ENCODE assay signal across 13 mouse cellular contexts in genomic region chr11:34344310-34344709, GRCm38 (mm10). TPM values are rescaled to one million over a fixed set of nuclear protein-coding genes. Genes with fewer than 3 reads are reported as not detected.
DNase-seq lines count a peak whose midpoint lies in the region; ATAC-seq lines count a peak whose summit lies in the region.
"Had no signal": no experiment of that assay in that cellular context is flagged by ENCODE, and none has a peak within 500 bp of the region (broad histone marks: within the 10 kb centered on the region; RNA-seq: fewer than 3 reads in every experiment).

No protein-coding gene starts in this region.

- no peaks in the 10 kb centered on the region for H3K9me3 ChIP-seq in hindbrain, embryonic 11.5 days (ENCODE audit: control insufficient read depth, low read length)
- H3K9me3 ChIP-seq in hindbrain, embryonic 10.5 days: no peaks in the 10 kb centered on the region
- H3K9me3 ChIP-seq in hindbrain, embryonic 15.5 days: no peaks in the 10 kb centered on the region
- H3K9me3 ChIP-seq: G1E had no signal

- DNase-seq in adrenal gland, postnatal 14 days: peak; percentile 30
- DNase-seq in adrenal gland, adult 8-10 months: no peak
- DNase-seq in hindbrain, embryonic 11.5 days (ENCODE audit: low spot score): no peak
- no peak for DNase-seq in hindbrain, embryonic 10.5 days (ENCODE audit: low spot score)
- peak; percentile 70 for DNase-seq in Muller cell, postnatal 12 days (ENCODE audit: inconsistent ontology term)
- DNase-seq in lung, postnatal 10 days: no peak
- DNase-seq in cerebellum, adult 18-20 months: no peak
- DNase-seq: cerebellum, adult 11-12 months; kidney, postnatal 14 days; liver had no signal

- peak; percentile 38; the same call in 1 of the 2 replicates for ATAC-seq in hindbrain, embryonic 11.5 days (ENCODE audit: low FRiP score)
- peak; percentile 70 for ATAC-seq in hindbrain, embryonic 15.5 days (ENCODE audit: low FRiP score, low read depth)

- no peak overlapping the region for H3K4me3 ChIP-seq in hindbrain, embryonic 11.5 days (ENCODE audit: low read depth, low read length)
- H3K4me3 ChIP-seq in hindbrain, embryonic 10.5 days: no peak overlapping the region
- no peak overlapping the region for H3K4me3 ChIP-seq in hindbrain, embryonic 15.5 days

- WGBS in hindbrain, embryonic 11.5 days: 62% methylated on average over 5 of the region's 5 CpGs
- WGBS in hindbrain, embryonic 10.5 days: 69% methylated on average over 5 of the region's 5 CpGs
- 24% methylated on average over 5 of the region's 5 CpGs for WGBS in hindbrain, embryonic 15.5 days

- H3K27me3 ChIP-seq in hindbrain, embryonic 11.5 days (ENCODE audit: control insufficient read depth, insufficient read depth, low read length): no peaks in the 10 kb centered on the region
- no peaks in the 10 kb centered on the region for H3K27me3 ChIP-seq in hindbrain, embryonic 10.5 days (ENCODE audit: insufficient read depth, poor library complexity, severe bottlenecking)
- H3K27me3 ChIP-seq in hindbrain, embryonic 15.5 days: no peaks in the 10 kb centered on the region

- H3K36me3 ChIP-seq in hindbrain, embryonic 11.5 days (ENCODE audit: control insufficient read depth, insufficient read depth, low read length): no peaks in the 10 kb centered on the region
- no peaks in the 10 kb centered on the region for H3K36me3 ChIP-seq in hindbrain, embryonic 10.5 days
- H3K36me3 ChIP-seq in hindbrain, embryonic 15.5 days: no peaks in the 10 kb centered on the region
- H3K36me3 ChIP-seq: G1E had no signal

- no peak overlapping the region for H3K4me2 ChIP-seq in hindbrain, embryonic 11.5 days (replicated peaks; ENCODE audit: low read depth, low read length)
- no peak overlapping the region for H3K4me2 ChIP-seq in hindbrain, embryonic 15.5 days

- no peaks in the 10 kb centered on the region for H3K4me1 ChIP-seq in hindbrain, embryonic 11.5 days (replicated peaks; ENCODE audit: control insufficient read depth, insufficient read depth, low read length)
- peaks cover 21% of the 10 kb centered on the region for H3K4me1 ChIP-seq in hindbrain, embryonic 10.5 days (replicated peaks)
- H3K4me1 ChIP-seq in hindbrain, embryonic 15.5 days (replicated peaks): peaks cover 36% of the 10 kb centered on the region

- H3K27ac ChIP-seq in hindbrain, embryonic 11.5 days (ENCODE audit: low read depth, low read length): no peak overlapping the region
- no peak overlapping the region for H3K27ac ChIP-seq in hindbrain, embryonic 10.5 days
- peak overlapping the region; percentile 36; the same call in 1 of the 2 replicates for H3K27ac ChIP-seq in hindbrain, embryonic 15.5 days (replicated peaks)
- H3K27ac ChIP-seq: macrophage had no signal

- no peak overlapping the region for H3K9ac ChIP-seq in hindbrain, embryonic 11.5 days (ENCODE audit: low read depth, low read length)
- no peak overlapping the region for H3K9ac ChIP-seq in hindbrain, embryonic 15.5 days

RNA-seq across cellular contexts. Expression of gene Fam196b, which starts 29.7 kb away (rescaled TPM):
- not detected in 2 replicates for total RNA-seq in adrenal gland, postnatal 14 days (2021)
- under 1 TPM in 2 of 4 experiments, not detected in 2; 0.06 to 0.11 TPM for total RNA-seq in adrenal gland, adult 8-10 months (2022)
- 0.83 and 1.0 TPM in 2 replicates for polyA plus RNA-seq in hindbrain, embryonic 11.5 days (2014; fragmentation: Nextera tagmentation; extraction: Ambion mirVana)
- 1.3 and 1.6 TPM in 2 replicates for polyA plus RNA-seq in hindbrain, embryonic 10.5 days (2016; fragmentation: Nextera tagmentation; extraction: Ambion mirVana)
- polyA plus RNA-seq in hindbrain, embryonic 15.5 days (2015; fragmentation: Nextera tagmentation; extraction: Ambion mirVana): 4.2 and 4.7 TPM in 2 replicates
- polyA plus RNA-seq: G1E, macrophage had no signal

Comparison
In these comparisons a context has a peak if more than half of its experiments do, and no peak if none do; other contexts are left out.
1. DNase-seq: peak in adrenal gland, postnatal 14 days (single experiment) and Muller cell, postnatal 12 days (single experiment); none in adrenal gland, adult 8-10 months (single experiment), hindbrain, embryonic 11.5 days (single experiment), hindbrain, embryonic 10.5 days (single experiment), lung, postnatal 10 days (single experiment) and cerebellum, adult 18-20 months (0 of 2).